Mouse (Mus musculus) 416B (cell line): ENCODE results near the gene Zbed6.

Experiments used
- DNase-seq: peaks from one replicate; pipeline ENCODE4 v3.0.0; 2011; ENCODE audit warnings: low read depth

Gene Zbed6

GRCm38 (mm10) chr1:133662941-133663340, 2.3 kb upstream of the Zbed6 start:
- DNase-seq = no peak

- peak; percentile 98 for DNase-seq
These were observed 683 bp upstream of the Zbed6 start, which contains the start of gene Gm38394 for GRCm38 (mm10) chr1:133661203-133661933. Gene Gm38394 (minus strand): TSS chr1:133661318.

GRCm38 (mm10) chr1:133658878-133659277, 1.8 kb downstream of the Zbed6 start:
- no peak for DNase-seq

GRCm38 (mm10) chr1:133656811-133657210, 3.9 kb downstream of the Zbed6 start:
- no peak for DNase-seq

GRCm38 (mm10) chr1:133653033-133653432, 7.7 kb downstream of the Zbed6 start:
- no peak for DNase-seq

GRCm38 (mm10) chr1:133650288-133651055, 10.2 kb downstream of the Zbed6 start:
- no peak for DNase-seq

GRCm38 (mm10) chr1:133645652-133646051, 15.0 kb downstream of the Zbed6 start:
- no peak for DNase-seq

GRCm38 (mm10) chr1:133641163-133641562, 19.5 kb downstream of the Zbed6 start:
- DNase-seq = no peak

GRCm38 (mm10) chr1:133638517-133638916, 22.2 kb downstream of the Zbed6 start:
- no peak for DNase-seq

GRCm38 (mm10) chr1:133632168-133632567, 28.5 kb downstream of the Zbed6 start:
- peak; percentile 45 for DNase-seq

GRCm38 (mm10) chr1:133625052-133625451, 35.6 kb downstream of the Zbed6 start:
- no peak for DNase-seq

- DNase-seq = no peak
These were observed 42.4 kb downstream of the Zbed6 start for GRCm38 (mm10) chr1:133618311-133618710.

- no peak for DNase-seq
These were observed 42.8 kb downstream of the Zbed6 start for GRCm38 (mm10) chr1:133617908-133618307.

GRCm38 (mm10) chr1:133613817-133614216, 46.9 kb downstream of the Zbed6 start:
- peak; percentile 53 for DNase-seq

- DNase-seq = no peak
These were observed 49.2 kb downstream of the Zbed6 start for GRCm38 (mm10) chr1:133611436-133611835.

GRCm38 (mm10) chr1:133610601-133611000, 50.1 kb downstream of the Zbed6 start:
- DNase-seq = no peak

- peak; percentile 99 for DNase-seq
These were observed 50.7 kb downstream of the Zbed6 start, which contains the start of gene Snrpe for GRCm38 (mm10) chr1:133609771-133610502. Gene Snrpe (minus strand): TSS chr1:133610291.
